Mouse (Mus musculus) embryonic fibroblast, embryonic 13.5 days (primary cell): ENCODE results near the gene Pax8. TPM values are rescaled to one million over a fixed set of nuclear protein-coding genes. Genes with fewer than 3 reads are reported as not detected.

Source experiments
- H3K27ac ChIP-seq: 2 replicates; pipeline ENCODE4 v1.5.1; 2012; ENCODE audit warnings: low read length, control low read depth, inconsistent platforms; ENCODE audit not compliant: insufficient read depth
- H3K4me1 ChIP-seq: 2 replicates; pipeline ENCODE4 v1.6.1; 2011; ENCODE audit warnings: low read length; ENCODE audit not compliant: control insufficient read depth, insufficient read depth
- H3K4me3 ChIP-seq: 2 replicates; pipeline ENCODE4 v1.5.1; 2011; ENCODE audit warnings: mild to moderate bottlenecking, control low read depth, low read length; ENCODE audit not compliant: insufficient read depth
- CTCF ChIP-seq: IDR thresholded peaks from 2 replicates; pipeline ENCODE4 v1.5.1; 2011; ENCODE audit warnings: mild to moderate bottlenecking, control low read depth, low read length, moderate library complexity, borderline replicate concordance; ENCODE audit not compliant: insufficient read depth
- POLR2A ChIP-seq: IDR thresholded peaks from 2 replicates; pipeline ENCODE4 v1.6.1; 2011; ENCODE audit warnings: low read depth, mild to moderate bottlenecking, control low read depth, low read length, moderate library complexity
- polyA plus RNA-seq: library from polyadenylated mRNA; stranded (reverse); fragments of >200 nt; gene quantifications from 2 replicates; pipeline ENCODE4 v1.2.4, GENCODE M21; 2011; ENCODE audit warnings: low read depth; ENCODE audit not compliant: missing spikeins, insufficient read length

Pax8 gene
- polyA plus RNA-seq, 1 experiment: 0.79 TPM

DNA sequence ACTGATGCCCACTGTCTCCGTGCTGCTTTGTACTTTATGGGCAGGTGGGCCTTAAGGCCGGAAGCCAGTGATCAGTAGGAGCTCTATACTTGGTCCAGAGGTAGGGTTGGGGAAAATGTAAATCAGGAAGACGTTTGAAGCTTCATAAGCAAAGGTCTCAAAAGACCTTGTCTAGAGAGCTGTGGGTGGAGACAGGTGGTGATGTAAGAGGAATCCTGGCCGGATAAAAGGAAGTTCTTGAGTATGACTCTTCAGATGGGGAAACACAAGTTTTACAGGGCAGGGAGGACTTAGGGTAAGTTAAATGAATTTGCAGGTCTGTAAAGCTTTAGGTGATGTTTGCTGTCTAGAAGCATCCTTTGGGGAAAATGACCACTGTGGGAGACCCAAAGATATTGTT is 26.3 kb downstream of the Pax8 start:
- no peak for TF ChIP-seq CTCF
- no peak for TF ChIP-seq POLR2A

DNA sequence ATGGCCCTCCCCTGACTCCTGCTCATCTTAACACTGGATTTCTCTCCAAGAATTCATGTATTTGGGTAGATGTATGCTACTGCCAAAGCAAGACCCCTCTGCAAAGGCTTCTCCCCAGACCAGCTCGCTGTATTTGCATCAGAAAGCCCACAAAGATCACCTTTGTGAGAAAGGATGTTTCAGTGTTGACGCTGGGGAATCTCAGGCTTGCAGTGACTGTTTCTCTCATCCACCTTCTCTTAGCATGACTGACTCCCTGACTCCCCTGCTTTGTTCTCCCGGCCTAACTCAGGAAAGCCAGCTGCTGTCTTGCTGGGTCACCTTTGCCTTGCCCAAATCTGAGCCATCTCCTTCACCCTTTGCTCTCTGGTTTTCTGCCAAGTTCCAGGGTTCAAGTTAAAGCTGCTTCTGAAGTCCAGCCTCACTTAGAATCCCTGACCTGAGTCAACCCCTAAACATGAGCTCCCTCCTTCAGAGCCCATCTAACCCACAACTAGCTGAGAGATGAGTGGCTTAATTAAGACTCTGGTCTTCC is 32.1 kb downstream of the Pax8 start:
- Histone ChIP-seq H3K4me3 (no peak overlapping the region), H3K27ac (no peak overlapping the region), H3K4me1 (peaks cover 11% of the 10 kb centered on the region)
- TF ChIP-seq POLR2A: no peak
- TF ChIP-seq CTCF: no peak

More for the DNA sequence above, 26.3 kb downstream of the Pax8 start:
- H3K27ac ChIP-seq: no peak overlapping the region
- peaks cover 16% of the 10 kb centered on the region for H3K4me1 ChIP-seq
- H3K4me3 ChIP-seq: no peak overlapping the region

DNA sequence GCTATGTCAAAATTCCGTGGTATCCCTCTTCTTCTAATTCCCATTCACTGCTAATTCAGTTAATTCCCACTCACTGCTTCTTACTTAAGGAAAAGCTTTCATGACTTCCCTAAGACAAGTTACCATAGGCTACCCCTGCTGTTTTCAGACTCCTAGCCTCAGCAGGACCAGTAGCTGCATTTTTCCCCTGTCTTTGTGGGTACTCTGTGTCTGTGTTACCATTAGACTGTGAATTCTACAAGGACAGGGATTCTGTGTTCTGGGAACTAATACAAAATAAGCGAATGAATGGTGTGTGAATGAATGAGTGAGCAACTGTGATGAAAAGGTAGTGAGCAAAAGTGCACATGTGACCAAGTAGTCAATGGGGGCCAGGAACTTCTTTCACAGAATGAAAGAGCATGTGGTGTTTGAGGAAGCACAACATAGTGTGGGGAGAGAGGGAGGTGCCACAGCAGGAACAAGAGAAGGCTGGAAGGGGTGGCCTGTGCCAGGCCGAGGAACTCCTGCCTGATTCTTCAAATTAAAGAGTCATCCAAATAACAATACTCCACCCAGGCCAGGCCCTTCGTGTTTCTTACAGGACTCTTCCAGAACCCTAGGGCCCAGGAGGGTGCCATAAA is 33.0 kb downstream of the Pax8 start:
- Histone ChIP-seq H3K4me3 (no peak overlapping the region), H3K27ac (no peak overlapping the region), H3K4me1 (peaks cover 12% of the 10 kb centered on the region)
- TF ChIP-seq POLR2A (no peak), CTCF (no peak)

DNA sequence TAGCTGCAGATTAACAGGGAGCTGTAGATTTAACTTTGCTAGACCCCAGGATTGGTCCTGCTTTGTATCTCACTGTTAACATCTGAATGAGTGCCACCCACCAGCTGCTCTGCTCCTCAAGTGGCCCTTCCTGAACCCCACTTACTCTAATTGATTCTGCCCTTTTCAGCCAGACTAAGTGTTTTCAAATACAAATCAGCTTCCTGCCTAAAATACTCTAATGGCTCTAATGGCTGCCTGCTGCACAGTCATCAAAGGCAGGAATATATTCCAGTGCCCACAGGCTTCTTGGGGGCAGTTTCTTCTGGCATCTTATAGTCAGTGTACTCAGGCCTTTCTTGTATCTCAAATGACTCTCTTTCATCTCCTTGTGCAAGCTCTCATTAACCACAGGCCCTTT is 33.5 kb downstream of the Pax8 start:
- H3K4me1 ChIP-seq: peaks cover 12% of the 10 kb centered on the region
- H3K27ac ChIP-seq: no peak overlapping the region
- TF ChIP-seq POLR2A (no peak), CTCF (no peak)
- no peak overlapping the region for H3K4me3 ChIP-seq

DNA sequence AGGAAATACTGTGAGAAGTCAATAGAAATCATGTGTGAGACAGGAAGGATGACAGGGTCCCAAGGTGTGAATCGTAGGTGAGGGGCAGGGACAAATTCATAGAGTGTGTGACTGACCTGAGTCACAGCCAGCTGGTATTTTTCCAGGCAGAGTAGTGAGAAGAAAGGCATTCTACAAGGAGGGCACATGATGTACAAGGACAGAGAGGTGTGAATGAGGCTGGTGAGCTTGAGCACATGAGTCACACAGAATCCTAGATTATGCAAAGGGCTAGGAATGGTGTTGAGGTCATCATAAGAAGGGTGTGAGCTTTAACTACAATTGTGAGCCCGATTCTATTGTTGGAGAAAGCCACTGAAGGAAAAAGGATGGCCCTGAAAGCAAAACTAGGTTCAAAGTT is 35.3 kb downstream of the Pax8 start:
- TF ChIP-seq POLR2A (no peak), CTCF (no peak)
- no peak overlapping the region for H3K27ac ChIP-seq
- peaks cover 8% of the 10 kb centered on the region; the same call in 1 of the 2 replicates for H3K4me1 ChIP-seq

DNA sequence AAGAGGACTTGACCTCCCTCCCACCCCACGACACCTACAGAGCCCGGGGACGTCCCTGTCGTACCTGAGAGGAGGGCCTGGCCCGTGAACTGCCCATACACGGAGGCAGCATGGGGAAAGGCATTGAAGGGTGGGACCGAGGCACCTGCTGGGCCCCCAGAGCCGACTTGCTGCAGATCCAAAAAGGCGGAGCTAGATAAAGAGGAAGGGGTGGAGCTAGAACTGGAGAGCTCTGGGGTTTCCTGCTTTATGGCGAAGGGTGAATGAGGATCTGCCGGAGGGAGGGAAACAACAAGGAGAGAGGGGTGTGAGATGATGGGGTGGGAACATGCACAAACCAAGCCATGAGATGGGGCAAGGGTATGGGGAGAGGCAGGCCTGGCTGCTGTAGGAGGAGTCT is 39.7 kb downstream of the Pax8 start:
- Histone ChIP-seq H3K27ac (no peak overlapping the region), H3K4me3 (no peak overlapping the region)
- TF ChIP-seq POLR2A (no peak), CTCF (no peak)

More for the DNA sequence above, 35.3 kb downstream of the Pax8 start:
- no peak overlapping the region for H3K4me3 ChIP-seq

DNA sequence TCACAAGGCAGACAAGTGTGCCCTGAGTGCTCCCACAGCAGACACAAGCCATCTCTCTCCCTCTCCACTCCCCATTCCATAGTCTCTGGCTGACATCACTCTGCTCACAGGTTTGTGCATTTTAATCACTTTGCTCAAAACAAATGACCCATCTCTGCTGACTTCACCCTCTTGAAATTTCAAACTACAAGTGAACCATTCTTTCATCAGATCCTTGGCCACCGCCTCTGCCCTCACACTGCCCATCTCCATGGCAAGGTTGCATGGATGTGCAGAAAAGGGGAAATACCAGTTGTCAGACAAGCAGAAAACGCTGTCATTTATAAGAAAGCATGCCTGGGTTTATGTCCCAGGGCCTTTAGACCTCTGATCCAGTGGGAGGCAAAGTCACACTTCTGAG is 40.7 kb downstream of the Pax8 start:
- Histone ChIP-seq H3K27ac (no peak overlapping the region), H3K4me3 (no peak overlapping the region), H3K4me1 (peaks cover 3% of the 10 kb centered on the region; the same call in 1 of the 2 replicates)
- TF ChIP-seq POLR2A (no peak), CTCF (no peak)

More for the DNA sequence above, 39.7 kb downstream of the Pax8 start:
- H3K4me1 ChIP-seq: peaks cover 8% of the 10 kb centered on the region; the same call in 1 of the 2 replicates

DNA sequence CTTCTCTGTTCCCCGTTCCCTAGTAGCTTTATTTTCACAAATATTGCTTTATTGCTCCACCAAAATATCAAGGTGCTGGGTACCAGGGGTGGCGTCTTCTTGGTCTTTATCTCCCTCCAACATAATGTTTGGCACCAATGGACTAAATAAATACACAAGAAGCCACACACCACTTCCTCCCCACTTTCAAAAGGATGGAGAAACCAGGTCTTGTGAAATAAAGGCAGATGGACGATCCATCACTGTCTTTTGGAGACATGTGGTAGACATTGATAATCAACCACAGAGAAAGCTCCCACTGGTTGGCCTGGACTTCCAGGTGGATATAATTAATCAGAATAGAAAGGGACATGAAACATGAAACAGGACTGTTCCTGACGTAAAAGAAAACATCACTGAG is 45.6 kb downstream of the Pax8 start:
- H3K4me3 ChIP-seq: no peak overlapping the region
- no peak overlapping the region for H3K27ac ChIP-seq
- TF ChIP-seq POLR2A (no peak), CTCF (no peak)
- no peaks in the 10 kb centered on the region; the same call in 1 of the 2 replicates for H3K4me1 ChIP-seq

DNA sequence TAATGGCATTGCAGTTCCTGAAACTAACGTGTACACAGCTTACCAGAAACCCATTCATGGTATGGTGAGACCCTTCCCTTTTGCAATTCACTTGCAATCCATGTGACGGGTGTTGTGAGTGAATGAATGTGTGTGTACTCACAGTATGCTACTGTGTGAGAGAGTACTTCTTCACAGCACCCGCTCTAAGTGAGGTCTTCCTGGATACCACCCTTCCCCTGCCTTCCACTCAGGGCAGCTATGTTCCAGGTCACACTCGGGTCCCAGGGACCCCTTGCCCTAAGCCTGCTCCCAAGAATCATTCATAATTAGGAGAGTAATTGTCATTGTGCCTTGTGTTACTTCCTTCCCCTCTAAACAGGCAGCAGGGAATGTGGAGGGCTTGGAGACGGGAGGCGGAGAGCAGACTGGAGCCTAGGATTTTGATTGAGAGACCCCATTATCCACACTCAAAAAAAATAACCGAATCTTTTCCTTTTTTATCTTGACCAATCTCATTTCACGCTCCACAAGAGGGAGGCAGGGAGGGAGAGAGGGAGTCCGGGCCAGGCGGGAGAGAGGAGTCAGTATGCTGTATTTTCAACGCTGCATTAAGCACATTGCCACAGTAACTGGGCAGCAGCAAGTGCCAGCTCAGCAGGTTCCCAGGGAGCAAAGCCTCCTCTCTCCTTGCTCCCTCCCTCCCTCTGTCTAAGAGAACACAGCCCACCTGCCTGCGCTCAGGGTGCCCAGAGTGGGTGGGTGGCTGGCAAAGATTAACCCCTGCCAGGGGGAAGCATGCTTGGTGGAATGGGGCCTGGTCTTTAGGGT is 47.3 kb downstream of the Pax8 start:
- TF ChIP-seq POLR2A (no peak), CTCF (no peak)
- H3K27ac ChIP-seq: no peak overlapping the region
- H3K4me3 ChIP-seq: no peak overlapping the region
- H3K4me1 ChIP-seq: no peaks in the 10 kb centered on the region; the same call in 1 of the 2 replicates

DNA sequence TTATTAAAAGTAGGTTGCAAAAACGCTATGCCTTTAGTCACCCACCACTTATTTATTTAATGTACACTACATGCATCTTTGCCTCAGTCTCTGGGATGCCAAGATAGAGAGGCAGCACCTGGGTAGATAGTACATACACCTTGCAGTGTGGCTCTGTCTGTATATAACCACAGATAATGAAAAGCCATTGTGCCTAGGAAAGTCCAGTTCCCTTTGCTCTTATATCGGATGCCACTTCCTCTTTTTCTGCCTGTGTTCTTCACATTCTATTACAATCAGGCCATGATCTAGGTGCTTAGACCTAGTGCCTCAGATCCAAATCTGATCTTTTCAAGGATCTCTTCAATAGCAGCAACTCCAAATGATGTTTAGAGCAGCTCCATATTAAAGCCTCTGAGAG is 49.8 kb downstream of the Pax8 start:
- no peak for TF ChIP-seq POLR2A
- no peak for TF ChIP-seq CTCF
- H3K4me3 ChIP-seq: no peak overlapping the region
- H3K4me1 ChIP-seq: no peaks in the 10 kb centered on the region; the same call in 1 of the 2 replicates
- no peak overlapping the region for H3K27ac ChIP-seq
